Mouse (Mus musculus) regulatory T cell (primary cell): ENCODE results near the gene Gm28230.

Experiments used
- in situ Hi-C: fragments of 300-600 bp; cut with MboI, MseI; formaldehyde crosslinking; loops from one replicate; pipeline ENCODE4 v1.15.1; 2025; ENCODE audit warnings: high pct_unique_total_duplicates

Gene Gm28230

DNA sequence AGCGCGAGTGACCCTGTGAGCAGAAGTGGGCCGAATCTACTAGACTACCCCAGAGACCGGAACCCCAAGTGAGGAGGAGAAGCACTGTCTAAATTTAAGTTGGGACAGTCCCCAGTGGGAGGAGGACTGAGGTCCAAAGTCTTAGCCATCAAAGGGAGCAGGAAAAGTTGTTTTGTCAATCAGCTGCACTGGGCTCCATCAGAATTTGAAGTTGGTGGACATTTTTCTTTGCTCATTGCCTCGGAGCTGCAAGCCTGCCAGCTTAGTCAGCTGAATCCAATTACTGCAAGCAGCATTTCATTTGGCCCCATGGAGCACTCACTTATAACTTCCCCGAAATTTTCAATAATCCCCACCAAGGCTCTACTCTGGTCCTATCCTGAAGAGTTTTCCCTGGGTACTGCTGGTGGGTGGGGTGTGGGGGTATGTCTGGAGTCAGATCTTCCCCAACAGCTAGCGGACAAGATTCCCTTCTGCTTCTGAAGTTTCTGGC lies 11.1 kb downstream of the Gm28230 start:
- in situ Hi-C loops: loop anchor here (5.0 kb wide), 1 partner anchor 95 kb away; no protein-coding TSS in a partner anchor

DNA sequence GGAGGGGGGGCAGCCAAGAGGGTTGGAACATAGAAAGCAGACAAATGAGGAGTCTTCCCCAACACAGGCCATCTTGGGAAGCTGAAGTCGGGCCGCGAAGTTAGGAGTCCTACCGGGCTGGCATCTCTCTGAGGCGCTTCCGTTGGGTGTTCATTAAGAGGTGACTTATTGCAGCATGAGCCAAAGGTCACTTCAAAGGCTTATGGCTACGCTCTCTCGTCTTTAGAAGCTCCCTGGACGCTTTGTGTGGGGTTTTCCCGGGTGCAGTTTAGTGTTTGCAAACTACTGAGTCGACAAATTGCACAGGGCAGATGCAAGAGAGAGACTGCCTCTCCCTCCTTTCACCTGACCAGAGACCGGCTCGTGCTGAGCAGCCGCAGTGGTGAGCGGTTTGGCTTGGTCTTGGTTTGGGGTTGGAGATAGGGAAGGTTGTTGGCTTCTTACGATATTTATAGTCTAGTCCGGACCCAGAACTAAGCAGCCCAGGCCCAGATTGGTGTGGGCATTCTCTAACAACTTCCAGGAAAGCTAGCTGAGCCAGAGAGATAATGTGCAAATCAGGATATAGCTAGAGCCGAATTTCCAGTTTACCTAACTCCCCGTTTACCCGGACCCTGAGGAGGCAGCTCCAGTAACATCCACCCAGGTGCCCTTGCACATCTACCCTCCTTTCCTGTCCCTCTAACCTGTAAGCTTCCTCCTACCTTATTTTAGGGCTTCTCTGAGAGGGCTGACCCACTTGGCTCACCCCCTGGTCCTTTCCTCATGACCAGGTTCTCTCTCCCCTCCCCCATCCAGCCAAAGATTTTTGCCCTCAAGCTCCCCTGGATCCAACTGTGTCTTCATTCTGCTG lies 12.3 kb downstream of the Gm28230 start:
- in situ Hi-C loops: loop anchor here (5.0 kb wide), 1 partner anchor 93 kb away; no protein-coding TSS in a partner anchor

DNA sequence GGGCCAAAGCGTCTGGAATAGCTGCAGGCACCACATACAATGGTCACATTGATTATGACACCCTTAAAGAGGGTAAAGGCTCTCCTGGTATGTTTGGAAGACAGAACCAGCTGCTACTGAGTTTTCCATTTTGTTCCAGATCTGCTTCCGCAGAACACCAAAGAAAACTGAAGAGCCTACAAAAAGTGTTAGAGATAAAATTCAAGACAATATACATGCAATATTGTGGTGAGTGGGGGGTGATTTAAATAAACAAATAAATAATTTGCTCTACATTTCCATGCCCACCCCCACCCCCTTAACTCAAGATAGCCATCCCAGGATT lies 12.9 kb downstream of the Gm28230 start:
- in situ Hi-C loops: loop anchor here (5.0 kb wide), 1 partner anchor 93 kb away; no protein-coding TSS in a partner anchor

DNA sequence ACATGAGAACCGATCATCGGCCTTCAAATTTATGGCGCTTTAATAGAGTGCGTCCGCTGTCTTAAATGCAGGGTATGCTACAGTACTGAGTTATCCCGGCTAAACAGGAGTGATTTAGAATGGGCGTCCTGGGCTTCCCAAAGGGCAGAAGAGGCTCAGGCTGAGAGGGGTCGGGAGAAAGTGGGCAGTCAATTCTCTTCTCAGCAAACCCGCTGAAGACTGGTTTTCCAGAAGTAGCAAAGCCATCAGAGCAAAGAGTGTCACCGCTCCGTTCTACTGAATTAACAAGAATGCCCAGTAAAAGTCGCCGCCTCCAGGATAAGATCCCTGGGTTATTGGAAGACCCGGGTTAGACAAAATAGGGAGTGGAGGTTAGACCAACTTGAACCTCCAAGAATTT lies 13.3 kb downstream of the Gm28230 start:
- in situ Hi-C loops: loop anchor here (5.0 kb wide), 1 partner anchor 92 kb away; no protein-coding TSS in a partner anchor

DNA sequence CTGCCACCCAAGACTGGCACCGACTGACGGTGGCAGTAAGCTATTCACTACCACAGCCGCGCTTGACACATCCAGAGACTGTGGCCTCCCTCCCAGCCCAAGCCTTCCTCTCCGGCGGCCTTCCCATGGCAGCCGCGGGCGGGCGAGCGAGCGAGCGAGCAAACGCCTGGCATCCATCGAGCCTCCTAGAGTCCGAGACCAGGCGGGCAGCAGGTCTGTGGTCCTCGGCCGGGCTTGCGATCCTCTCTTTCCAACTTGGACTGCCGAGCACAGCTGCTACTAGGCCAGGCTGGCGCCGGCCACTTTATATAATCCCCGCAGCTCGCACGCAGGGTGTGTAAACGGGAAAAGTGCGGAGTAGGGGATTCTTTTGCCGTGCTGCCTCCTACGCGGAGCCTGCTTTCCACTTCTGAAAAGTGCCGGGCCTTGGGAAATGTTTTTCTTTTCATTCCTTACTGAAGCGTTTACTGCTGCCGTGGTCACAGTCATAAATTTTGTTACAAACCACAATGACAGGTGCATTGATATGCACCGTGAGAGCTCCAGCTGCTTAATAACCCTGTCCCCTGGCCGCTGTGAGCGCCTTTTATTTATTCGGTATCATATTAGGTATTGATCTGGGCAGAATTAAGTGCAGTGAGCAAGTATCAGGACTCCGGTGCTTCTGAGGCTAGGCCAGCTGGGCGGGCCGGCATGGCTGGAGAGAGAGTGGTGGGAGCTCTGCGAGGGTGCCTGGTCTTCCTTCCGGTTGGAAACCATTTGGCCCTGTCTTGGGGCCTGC lies 14.0 kb downstream of the Gm28230 start:
- in situ Hi-C loops: no loop called here

DNA sequence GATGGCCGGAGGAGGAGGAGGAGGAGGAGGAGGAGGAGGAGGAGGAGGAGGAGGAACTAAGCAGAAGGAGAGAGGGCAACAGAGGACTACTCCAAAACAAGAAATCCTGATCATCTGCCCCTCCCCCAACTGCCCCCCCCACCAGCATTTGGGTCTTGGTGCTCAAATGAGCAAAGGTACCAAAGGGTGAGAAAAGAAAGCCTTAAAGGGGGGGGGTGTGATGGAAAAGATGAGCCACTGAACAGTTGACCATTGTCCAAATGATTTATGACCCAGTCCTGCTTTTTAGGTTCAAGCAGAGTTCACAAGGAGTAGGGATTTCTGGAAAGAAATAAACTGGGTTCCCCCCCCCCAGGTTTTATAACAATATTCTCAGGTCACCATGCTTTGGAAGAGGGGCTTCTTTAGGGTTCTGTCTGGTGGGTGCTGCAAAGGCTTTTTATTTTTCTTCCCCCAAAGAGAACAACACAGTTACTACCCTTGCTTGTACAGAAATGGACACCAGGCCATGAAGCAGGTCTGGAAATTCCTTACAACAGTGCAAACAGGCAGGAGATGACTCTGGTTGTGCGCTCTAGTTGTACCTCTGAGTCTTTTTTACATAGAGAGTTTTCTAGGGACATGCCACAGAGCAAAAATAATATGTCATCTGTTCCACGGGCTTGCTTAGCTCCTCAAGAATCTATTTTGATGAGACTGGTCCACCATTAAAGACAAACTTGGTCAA lies 14.9 kb downstream of the Gm28230 start:
- in situ Hi-C loops: no loop called here

DNA sequence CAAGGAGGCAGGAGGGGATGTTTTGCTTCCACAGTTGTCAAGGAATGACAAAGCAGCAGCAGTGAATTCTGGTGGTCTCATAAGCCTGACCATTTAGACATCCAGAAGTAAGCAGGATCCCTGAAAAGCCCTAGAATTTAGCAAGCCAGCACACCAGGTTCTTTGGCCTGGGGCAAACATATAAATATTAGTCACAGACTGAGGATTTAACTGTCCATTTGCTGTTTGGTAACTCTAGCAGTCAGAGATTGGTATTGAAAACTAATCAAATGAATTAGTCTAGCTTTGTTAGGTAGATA lies 15.4 kb downstream of the Gm28230 start:
- in situ Hi-C loops: no loop called here

DNA sequence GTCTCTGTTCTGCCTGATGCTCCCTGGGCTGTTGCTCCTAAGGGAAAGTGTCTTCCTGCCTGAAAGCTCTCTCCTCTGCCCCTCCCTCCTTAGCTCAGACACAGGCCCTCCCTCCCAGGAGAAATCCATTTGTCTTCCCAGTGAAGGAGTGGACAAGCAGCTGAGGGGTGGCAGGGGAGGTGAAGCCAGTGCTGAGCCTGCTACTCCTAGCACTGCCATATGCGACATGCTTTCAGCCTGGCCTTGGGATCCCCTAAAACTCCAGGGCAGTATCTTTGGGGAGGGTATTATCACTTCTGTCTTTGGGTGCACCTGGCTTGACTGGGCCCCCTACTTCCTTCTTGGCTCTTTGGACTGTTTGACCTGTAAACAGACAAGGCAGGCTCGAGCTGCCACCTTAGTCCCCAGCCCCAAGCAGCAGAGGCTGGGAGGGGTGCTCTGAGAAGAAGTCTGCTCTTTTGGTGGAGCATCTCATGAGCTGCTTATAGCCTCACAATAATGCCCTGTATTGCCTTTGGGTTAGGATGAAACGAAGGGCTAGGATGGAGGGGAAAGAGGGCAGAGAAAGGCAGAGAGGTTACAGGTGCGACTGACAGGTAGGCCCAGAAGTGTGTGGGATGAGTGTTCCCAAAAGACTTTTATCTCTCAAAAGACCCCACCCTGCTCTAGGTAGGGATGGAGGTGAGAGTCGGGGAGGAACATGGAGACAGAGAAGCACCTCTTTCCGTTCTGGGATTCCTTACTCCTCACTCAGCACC lies 19.2 kb downstream of the Gm28230 start:
- in situ Hi-C loops: no loop called here

DNA sequence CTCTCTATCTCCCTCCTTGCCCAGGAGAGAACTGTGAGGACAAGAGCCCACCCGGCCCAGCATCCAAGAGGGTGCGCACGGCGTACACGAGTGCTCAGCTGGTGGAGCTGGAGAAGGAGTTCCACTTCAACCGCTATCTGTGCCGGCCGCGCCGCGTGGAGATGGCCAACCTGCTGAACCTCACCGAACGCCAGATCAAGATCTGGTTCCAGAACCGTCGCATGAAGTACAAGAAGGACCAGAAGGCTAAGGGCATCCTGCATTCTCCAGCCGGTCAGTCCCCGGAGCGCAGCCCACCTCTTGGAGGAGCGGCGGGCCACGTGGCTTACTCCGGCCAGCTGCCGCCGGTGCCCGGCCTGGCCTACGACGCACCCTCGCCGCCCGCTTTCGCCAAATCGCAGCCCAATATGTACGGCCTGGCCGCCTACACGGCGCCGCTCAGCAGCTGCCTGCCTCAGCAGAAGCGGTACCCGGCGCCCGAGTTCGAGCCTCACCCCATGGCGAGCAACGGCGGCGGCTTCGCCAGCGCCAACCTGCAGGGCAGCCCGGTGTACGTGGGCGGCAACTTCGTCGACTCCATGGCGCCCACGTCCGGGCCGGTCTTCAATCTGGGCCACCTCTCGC lies 19.9 kb downstream of the Gm28230 start:
- in situ Hi-C loops: no loop called here

DNA sequence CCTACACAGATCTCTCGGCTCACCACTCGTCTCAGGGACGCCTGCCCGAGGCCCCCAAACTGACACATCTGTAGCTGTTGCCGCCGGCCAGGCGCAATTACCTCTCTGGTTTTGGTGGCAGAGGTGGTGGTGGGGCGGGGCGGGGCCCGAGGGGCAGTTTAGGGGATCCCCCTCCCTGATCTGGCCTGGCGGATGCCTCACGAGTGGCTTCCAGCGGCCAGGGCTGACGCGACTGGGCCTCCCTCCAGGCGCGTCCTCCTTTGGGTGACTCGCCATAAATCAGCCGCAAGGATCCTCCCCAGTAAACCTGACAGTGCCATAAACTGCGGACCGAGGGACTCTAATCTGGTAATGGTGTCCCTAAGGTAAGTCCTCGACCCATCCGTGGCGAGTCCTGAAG lies 20.5 kb downstream of the Gm28230 start:
- in situ Hi-C loops: no loop called here

DNA sequence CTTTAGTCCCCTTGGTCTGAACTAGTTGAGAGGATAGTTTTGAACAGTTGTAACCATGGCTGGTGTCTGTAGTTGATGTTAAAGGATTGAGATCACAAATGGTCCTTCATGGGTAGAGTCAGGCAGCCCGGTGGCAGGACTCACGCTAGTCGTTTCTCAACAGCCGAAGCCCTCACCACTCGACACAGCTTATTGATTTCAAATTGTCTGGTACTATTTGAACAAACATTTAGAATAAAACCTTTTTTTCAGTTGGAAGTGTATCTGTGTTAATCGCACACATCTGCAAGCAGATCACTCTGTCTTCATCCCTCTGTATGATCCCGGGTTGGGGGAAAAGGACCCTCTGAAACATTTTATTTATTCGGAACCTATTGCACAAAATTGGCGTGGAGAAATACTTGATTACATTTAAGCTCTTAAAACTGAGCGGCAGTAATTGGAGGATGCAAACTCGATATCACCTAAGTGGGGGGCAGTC lies 21.2 kb downstream of the Gm28230 start:
- in situ Hi-C loops: no loop called here

DNA sequence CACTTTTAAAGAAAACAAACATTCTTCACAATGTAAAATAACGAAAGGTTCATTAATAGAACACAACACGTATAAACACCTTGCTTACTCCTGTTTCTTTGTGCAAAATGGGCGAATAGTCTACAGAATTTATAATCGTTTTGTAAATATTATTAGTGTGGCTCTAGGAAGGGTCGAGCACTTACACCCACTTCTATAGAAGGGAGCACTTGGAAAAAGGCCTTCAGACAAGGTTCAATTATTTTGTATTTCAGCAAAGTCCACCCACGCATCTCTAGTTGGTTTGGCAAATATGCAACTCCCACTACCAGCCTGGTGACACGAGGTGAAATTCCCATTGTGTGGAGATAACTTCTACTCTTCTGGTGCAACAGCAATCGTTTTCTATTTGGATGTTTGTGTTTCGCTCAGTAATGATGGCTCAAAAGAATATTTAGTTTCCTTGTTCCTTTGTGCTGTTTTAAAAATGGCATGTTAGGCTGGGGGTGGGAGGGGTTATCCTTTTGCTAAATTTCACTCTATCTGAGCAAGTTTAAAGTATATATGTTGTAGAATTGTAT lies 22.0 kb downstream of the Gm28230 start:
- in situ Hi-C loops: no loop called here

DNA sequence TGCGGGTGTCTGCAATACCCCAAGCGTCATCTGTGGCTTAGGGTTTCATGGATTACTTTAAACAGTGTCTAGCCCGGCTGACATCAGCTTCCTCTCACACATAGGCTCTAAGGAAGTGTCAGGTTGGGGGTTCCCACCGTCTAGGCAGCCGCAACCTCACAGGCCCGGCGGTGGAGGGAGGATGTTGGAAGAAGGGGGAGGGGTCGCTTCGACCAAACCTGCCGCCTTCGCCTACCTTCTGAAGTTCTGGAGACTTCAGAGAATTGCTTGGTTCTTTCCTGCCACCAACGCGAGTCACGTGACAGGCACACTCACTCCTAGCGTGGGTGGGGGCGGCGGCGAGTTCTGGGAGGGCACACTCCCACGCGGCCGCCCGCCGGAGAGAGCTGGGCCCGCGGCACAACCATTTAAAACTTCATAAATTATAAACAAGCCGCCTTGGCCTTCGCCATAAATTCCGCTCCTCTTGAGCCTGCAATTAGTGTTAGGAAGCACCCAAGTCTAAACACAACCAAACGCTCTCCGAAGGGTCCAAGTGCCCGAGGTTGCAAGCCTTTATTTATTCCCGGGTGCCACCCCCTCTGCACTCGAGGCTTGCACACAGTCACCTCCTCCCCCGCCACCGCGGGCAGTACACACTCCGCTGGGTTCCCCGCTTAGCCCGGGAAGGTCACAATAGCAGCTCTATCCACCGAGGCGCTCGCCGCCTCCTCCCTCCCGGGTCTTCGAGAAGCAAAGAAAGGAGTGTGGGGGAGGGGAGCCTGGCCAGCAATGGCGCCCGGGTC lies 23.0 kb downstream of the Gm28230 start:
- in situ Hi-C loops: no loop called here

DNA sequence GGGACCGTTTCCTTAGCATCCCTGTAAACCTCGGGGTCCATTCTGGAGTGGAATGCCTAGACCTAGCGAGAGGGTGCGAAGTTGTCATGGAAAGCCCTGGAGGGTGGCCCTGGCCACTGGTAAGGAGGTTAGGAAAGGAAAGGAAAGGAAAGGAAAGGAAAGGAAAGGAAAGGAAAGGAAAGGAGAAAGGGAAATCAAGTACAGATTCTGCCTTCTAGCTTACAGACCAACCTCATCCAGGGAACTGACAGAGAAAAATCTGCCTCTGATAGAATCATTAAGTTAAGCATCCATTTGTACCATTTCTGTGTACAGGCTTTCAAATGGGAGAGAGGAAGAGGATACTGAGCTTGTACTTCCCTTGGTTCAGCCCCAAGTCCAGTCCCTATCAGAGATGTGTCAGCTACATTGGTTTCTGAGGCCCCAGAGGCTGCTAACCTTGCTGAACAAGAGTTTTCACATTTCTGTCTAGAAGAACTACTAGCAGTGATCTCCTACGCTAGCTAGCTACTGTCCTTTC lies 24.3 kb downstream of the Gm28230 start:
- in situ Hi-C loops: no loop called here

DNA sequence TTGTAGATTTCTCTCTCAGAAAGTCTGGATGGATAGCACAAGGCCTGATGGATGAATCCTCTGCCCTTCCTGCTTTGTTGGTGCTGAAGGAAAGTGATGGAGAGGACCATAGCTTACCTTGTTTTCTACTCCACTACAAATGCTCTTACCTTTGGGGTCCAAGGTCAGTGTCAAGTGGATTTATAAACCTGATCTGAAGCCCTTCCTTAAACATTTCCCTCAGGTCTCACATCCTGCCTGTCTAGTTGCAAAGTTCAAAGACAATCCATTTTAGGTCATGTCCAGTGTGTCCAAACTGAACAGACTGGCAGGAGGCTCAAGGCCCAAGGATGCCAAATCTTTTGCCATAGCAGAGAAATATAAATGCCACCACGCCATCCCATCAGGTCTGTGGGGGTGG lies 25.3 kb downstream of the Gm28230 start:
- in situ Hi-C loops: no loop called here

DNA sequence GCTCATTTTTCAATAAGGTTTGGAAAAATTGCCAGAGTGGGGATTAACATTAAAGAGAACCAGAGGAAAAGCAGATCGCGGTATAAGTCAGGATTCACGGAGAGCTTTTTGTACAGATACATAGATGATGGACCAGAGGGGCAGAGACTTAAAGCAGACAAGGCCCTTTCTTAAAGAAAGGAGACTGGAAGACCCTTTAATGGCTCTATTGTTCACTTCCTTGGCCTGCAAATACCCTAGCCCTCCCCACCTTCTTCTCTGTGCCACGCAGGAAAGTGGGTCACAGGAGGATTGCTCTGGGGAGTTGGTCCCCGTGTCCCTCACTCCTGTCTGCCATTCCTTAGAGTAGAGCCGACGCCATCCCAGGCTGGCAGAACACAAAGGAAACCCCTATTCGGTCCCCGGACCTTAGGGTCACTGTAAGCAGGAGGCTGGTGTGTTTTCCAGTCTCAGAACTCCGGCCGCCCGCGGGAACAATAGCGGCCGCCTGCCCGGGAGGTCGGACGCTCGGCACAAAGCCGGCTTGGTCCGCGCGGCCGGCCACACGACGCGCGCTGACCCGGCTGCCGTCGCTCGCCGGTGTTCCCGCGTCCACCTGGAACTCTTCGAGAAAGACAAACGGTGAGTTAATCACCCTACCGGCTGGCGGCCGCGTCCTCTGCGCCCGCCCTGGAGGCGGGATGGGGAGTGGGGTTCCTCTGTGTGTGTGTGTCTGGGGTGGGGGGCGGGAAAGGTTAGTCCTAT lies 26.1 kb downstream of the Gm28230 start:
- in situ Hi-C loops: no loop called here

DNA sequence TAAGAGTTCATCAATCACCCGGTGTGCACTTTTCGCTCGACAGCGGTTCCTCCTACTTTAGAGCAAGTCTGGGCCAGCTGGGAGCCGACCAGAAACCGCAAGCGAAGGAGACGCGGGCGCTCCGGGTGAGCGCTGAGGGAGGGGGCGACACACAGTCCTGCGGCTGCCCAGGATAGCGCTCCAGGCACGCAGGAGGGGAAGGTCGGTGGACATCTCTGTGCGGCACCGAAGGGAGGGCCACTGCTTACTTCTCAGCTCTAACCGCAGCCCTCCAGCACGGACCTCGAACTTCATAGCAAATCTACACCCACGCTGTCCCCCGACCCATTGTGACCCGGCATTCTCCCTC lies 26.6 kb downstream of the Gm28230 start:
- in situ Hi-C loops: no loop called here

DNA sequence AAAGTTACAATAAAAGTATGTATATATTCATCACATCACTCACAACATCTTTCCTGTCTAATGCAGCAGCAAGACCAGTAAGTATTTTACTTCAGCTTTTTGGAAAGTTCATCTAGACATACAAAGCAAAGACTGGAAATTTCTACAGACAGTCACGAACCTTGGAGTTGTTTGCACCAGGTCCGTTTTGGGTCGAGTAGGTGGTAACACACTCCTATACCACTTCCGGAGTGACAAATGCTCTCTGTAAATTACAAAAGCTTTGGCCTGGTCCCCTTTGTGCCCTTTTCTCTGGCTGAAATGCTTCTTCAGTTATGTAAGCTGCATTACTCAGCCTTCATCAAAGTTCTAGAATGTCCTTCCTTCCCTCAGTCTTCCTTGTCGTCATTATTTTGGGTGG lies 27.2 kb downstream of the Gm28230 start:
- in situ Hi-C loops: no loop called here

DNA sequence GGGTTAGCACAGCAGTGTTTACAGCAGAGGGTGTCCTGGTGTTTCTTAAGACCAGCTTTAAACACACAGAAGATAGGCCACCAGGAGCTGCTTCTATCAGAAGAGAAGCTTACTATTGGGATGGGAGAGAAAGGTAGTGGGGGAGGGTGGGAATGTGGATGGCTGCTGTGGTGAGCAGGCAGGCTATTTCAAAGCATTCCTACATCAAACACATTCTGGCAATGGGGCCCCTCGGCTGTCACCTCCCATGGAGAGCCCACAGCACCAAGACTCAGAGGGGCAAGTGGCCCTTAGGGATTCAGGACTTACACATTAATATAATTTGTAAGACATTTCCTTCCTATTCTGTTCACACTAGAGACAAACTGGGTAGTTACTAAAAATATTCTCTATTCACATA lies 33.6 kb downstream of the Gm28230 start:
- in situ Hi-C loops: no loop called here
